In the genomic region with DNA sequence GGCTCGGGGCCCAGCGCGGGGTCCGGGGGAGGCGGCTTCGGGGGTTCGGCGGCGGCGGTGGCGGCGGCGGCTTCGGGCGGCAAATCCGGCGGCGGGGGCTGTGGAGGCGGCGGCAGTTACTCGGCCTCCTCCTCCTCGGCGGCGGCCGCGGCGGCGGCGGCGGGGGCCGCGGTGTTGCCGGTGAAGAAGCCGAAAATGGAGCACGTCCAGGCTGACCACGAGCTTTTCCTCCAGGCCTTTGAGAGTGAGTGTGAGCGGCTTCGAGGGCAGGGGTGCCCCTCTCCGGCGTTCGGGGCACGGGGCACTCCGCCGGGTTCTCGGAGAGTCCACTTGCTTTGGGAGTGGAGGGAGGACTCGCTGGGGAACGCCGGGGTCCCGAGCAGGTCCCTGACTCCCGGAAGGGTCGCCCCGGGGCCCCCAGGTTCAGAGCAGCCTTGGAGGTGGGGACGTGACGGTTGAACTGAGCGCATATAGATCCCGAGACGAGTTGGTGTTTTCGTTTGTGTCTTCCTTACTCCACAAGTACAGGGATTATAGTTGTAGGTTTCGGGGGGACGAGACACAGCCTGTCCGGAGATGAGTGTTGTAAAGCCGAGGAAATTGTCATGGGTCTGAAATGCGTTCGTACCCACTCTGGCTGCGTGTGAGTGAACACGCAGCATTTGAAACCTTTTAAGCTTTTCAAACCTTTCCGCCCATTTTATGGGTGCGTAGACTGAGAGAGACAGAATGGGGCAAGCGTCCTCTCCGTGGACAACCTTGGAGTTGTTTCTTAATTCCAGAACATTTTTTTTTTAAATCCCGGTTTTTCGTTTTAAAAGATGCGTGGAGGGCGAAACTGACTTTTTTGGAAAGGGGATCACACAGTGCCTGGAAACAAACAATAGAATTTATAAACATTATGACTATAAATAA, we compare ENCODE assay signal across 8 mouse cellular contexts. TPM values are rescaled to one million over a fixed set of nuclear protein-coding genes. Genes with fewer than 3 reads are reported as not detected.
DNase-seq lines count a peak whose midpoint lies in the region; ATAC-seq and TF ChIP-seq lines count a peak whose summit lies in the region.

No protein-coding gene starts in this region.

- H3K4me3 ChIP-seq in thymus, adult 2 months (ENCODE audit: control insufficient read depth, insufficient read depth, low read length): peak overlapping the region; percentile 99
- peak overlapping the region; percentile 95 for H3K4me3 ChIP-seq in limb, embryonic 15.5 days
- peak overlapping the region; percentile 97 for H3K4me3 ChIP-seq in neural tube, embryonic 12.5 days

- no peak for TF ChIP-seq CTCF in thymus, adult 2 months (IDR thresholded peaks at IDR 0.05; ENCODE audit: borderline replicate concordance, control insufficient read depth, extremely low read depth, insufficient read depth, low read length, poor library complexity)

- no peaks in the 10 kb centered on the region; the same call in 1 of the 2 replicates for H3K4me1 ChIP-seq in thymus, adult 2 months (replicated peaks; ENCODE audit: control insufficient read depth, insufficient read depth, low read length)
- H3K4me1 ChIP-seq in limb, embryonic 15.5 days: peaks cover 4% of the 10 kb centered on the region
- peaks cover 4% of the 10 kb centered on the region; the same call in 1 of the 2 replicates for H3K4me1 ChIP-seq in neural tube, embryonic 12.5 days

- ATAC-seq in limb, embryonic 15.5 days (ENCODE audit: insufficient number of reproducible peaks, low FRiP score, low TSS enrichment, low read depth): peak; percentile 22
- ATAC-seq in neural tube, embryonic 12.5 days (ENCODE audit: low FRiP score, low read depth): peak; percentile 76

- under 1% methylated on average over 48 of the region's 74 CpGs for WGBS in thymus, adult 2 months
- WGBS in limb, embryonic 15.5 days: 1% methylated on average over 56 of the region's 74 CpGs
- WGBS in neural tube, embryonic 12.5 days: under 1% methylated on average over 69 of the region's 74 CpGs

- TF ChIP-seq POLR2A in thymus, adult 2 months (IDR thresholded peaks at IDR 0.05; ENCODE audit: control insufficient read depth, extremely low read depth, insufficient read depth, low read length, poor library complexity): no peak

- peak overlapping the region; percentile 54; the same call in 1 of the 2 replicates for H3K27ac ChIP-seq in thymus, adult 2 months (ENCODE audit: control insufficient read depth, insufficient read depth, low read length)
- H3K27ac ChIP-seq in limb, embryonic 15.5 days: peak overlapping the region; percentile 99
- H3K27ac ChIP-seq in neural tube, embryonic 12.5 days: peak overlapping the region; percentile 98

- H3K36me3 ChIP-seq in thymus, adult 2 months (ENCODE audit: control insufficient read depth, insufficient read depth, low read length): peaks cover 10% of the 10 kb centered on the region
- H3K36me3 ChIP-seq in limb, embryonic 15.5 days: peaks cover 3% of the 10 kb centered on the region; the same call in 1 of the 2 replicates
- H3K36me3 ChIP-seq in neural tube, embryonic 12.5 days: peaks cover 11% of the 10 kb centered on the region; the same call in 1 of the 2 replicates

- no peaks in the 10 kb centered on the region for H3K9me3 ChIP-seq in limb, embryonic 15.5 days
- H3K9me3 ChIP-seq in neural tube, embryonic 12.5 days: no peaks in the 10 kb centered on the region

- DNase-seq in cerebellum, adult 9-11 months: peak; percentile 10
- no peak for DNase-seq in cerebellum, postnatal 4 days (ENCODE audit: low spot score in 2 of 2)
- DNase-seq in thymus, adult 2 months: peak; percentile 56
- DNase-seq in thymus, postnatal 25 days: no peak
- DNase-seq in frontal cortex, postnatal 25 days (ENCODE audit: low spot score in 2 of 2): peak; percentile 15 to 18
- no peak for DNase-seq in adrenal gland, adult (ENCODE audit: inconsistent age in 2 of 2, low spot score in 1 of 2)

- no peaks in the 10 kb centered on the region for H3K27me3 ChIP-seq in thymus, adult 2 months (ENCODE audit: control insufficient read depth, insufficient read depth, low read length)
- H3K27me3 ChIP-seq in limb, embryonic 15.5 days: no peaks in the 10 kb centered on the region
- H3K27me3 ChIP-seq in neural tube, embryonic 12.5 days (replicated peaks): no peaks in the 10 kb centered on the region

- H3K4me2 ChIP-seq in limb, embryonic 15.5 days: peak overlapping the region; percentile 56
- peak overlapping the region; percentile 73 for H3K4me2 ChIP-seq in neural tube, embryonic 12.5 days (replicated peaks)

- H3K9ac ChIP-seq in limb, embryonic 15.5 days: peak overlapping the region; percentile 94
- peak overlapping the region; percentile 90 for H3K9ac ChIP-seq in neural tube, embryonic 12.5 days

RNA-seq across cellular contexts. Expression of a gene that starts 0.7 kb away (rescaled TPM):
- polyA plus RNA-seq in thymus, adult 2 months (2012; rRNA removed): 14.7 and 17.3 TPM in 2 replicates
- polyA plus RNA-seq in limb, embryonic 15.5 days (2015; fragmentation: Nextera tagmentation; extraction: Ambion mirVana): 13.2 and 17.3 TPM in 2 replicates
- polyA plus RNA-seq in neural tube, embryonic 12.5 days (2016; fragmentation: Nextera tagmentation; extraction: Ambion mirVana): 23.7 and 24.3 TPM in 2 replicates

RNA-seq across cellular contexts. Expression of a gene that starts 31.4 kb away (rescaled TPM):
- polyA plus RNA-seq in thymus, adult 2 months (2012; rRNA removed): 7.8 and 8.2 TPM in 2 replicates
- polyA plus RNA-seq in limb, embryonic 15.5 days (2015; fragmentation: Nextera tagmentation; extraction: Ambion mirVana): 43.3 and 44.8 TPM in 2 replicates
- 61.6 and 62.6 TPM in 2 replicates for polyA plus RNA-seq in neural tube, embryonic 12.5 days (2016; fragmentation: Nextera tagmentation; extraction: Ambion mirVana)

Comparison
In these comparisons a context has a peak if more than half of its experiments do, and no peak if none do; other contexts are left out.
1. DNase-seq: peak in cerebellum, adult 9-11 months (single experiment), thymus, adult 2 months (single experiment) and frontal cortex, postnatal 25 days (2 of 2); none in cerebellum, postnatal 4 days (0 of 2), thymus, postnatal 25 days (single experiment) and adrenal gland, adult (0 of 2).
2. Peak in every context shown above with its lines, with median percentiles within 50 percentile points of each other: H3K27ac ChIP-seq and H3K4me3 ChIP-seq.